Mouse (Mus musculus) lung, postnatal 0 days (tissue): ENCODE data around the gene Pdzrn3.

ENCODE experiments used
- CTCF ChIP-seq: IDR thresholded peaks from 2 replicates; pipeline ENCODE4 v1.5.1; 2016; ENCODE audit warnings: antibody characterized with exemption, mild to moderate bottlenecking
- EP300 ChIP-seq: IDR thresholded peaks from 2 replicates; pipeline ENCODE4 v1.6.1; 2016; ENCODE audit warnings: antibody characterized with exemption, mild to moderate bottlenecking, control low read depth

- no peak for TF ChIP-seq CTCF
- TF ChIP-seq EP300 = no peak
Observed at GRCm38 (mm10) chr6:101195891-101196290, 181.8 kb downstream of the Pdzrn3 start.
